Mouse (Mus musculus) urinary bladder, adult 18-20 months (tissue): ENCODE measurements around the gene Cel.
A peak's percentile ranks its signal among the peaks of the same experiment; 100 is the strongest.

Experiments
- DNase-seq, 2 experiments: peaks; one replicate each; pipeline ENCODE4 v3.0.0; 2022; ENCODE audit warnings: low spot score in 2 of 2, mixed read lengths in 2 of 2

Gene Cel

GRCm38 (mm10) chr2:28585043-28585571, 21.9 kb upstream of the Cel start:
- DNase-seq: peak; percentile 49 to 62

- DNase-seq: no peak
These were observed 20.4 kb upstream of the Cel start, which contains the start of gene Gtf3c5 for GRCm38 (mm10) chr2:28583651-28584050. Gene Gtf3c5, minus strand, starts transcription at chr2:28583751.

DNA sequence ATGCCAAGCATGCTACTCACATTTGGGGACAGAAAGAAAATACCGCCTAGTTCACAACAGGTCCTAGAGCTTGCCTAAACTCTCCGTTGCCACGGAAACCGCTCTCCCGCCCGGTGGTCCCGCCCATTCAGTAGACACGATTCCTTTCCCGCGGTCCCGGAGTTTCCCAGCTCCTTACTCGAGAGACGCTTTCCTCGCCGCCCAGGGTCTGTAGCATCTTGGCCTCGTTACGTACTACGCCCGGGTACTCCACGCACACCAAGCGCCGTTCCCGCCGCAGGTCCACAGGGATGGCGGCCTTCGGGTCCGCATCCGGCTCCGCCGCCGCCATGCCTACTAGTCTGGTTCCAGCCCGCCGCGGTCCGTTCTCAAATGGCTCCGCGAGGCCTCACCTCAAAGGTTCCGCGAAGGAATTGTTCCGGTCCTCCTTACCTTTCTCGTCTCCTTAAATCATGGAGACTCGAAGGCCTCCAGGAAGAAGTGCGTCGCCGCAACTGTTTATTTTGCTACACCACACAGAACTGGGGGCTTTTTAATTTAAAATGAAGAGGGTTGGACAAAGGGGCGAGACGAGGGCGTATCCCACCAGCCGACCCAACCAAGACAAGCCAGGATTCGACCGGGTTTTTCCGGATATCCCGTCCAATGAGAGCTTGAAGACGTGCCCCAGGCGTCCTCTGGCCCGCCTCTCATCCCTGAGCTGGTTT, 19.6 kb upstream of the Cel start:
- peak; percentile 80 to 94 for DNase-seq

DNA sequence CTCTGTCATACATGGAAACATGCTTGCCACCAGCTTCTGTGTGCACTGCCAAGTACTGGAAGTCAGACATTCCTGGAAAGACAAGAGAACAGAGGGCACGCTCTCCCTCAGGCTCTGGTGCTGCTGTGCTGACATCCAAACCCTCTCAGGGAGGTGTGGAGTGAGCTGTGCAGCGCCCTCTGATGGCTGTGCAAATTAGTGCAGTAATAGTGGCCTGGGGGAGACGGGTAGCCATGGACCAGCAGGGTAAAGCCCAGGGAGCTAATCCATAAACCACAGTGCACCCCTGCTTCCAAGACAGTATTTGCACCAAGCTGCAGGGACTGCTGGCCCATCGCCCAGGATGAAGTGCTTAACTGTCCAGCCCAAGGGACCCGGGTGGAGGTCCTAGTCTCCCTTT, 14.8 kb upstream of the Cel start:
- DNase-seq: no peak

DNA sequence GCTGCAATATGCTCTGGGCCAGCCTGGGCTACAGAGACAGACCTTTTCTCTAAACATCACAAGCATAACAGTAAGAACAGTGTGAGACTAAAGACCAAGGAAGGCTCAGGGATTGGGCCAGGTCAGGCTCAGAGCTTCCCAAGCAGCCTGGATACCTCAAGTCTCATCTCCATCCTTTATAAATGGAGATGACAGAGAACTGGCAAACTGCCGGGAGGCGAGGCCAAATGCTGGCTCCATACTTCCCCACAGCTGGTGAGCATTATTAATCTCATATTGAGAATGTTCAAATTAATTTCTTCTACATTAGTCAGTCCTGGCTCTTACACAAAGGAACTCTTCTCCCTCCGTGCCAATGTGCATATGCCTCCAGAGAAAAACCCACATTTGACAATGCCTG, 13.6 kb upstream of the Cel start:
- no peak for DNase-seq

GRCm38 (mm10) chr2:28575341-28575740, 12.1 kb upstream of the Cel start:
- DNase-seq: no peak

- DNase-seq: no peak
These were observed 6.7 kb upstream of the Cel start for GRCm38 (mm10) chr2:28569903-28570302.

DNA sequence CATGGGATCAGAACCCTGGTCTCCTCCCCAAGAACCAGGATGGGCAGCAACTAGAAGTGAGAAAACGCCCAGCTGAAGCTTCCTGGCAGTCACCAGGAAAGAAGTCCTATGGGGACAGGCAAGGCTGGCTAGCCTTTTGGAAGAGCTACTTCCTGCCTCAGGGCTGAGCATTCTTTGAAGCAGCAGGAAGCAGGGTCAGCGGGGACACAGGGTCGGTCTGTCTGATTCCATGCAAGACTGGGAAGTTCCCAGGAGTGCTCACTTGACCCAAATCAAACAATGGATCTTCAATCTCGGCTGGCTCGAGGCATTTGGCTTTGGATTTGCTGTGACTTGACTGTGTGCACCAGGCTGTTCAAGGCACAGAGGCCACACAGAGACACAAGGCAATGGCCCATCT, 3.3 kb upstream of the Cel start:
- DNase-seq: no peak

DNA sequence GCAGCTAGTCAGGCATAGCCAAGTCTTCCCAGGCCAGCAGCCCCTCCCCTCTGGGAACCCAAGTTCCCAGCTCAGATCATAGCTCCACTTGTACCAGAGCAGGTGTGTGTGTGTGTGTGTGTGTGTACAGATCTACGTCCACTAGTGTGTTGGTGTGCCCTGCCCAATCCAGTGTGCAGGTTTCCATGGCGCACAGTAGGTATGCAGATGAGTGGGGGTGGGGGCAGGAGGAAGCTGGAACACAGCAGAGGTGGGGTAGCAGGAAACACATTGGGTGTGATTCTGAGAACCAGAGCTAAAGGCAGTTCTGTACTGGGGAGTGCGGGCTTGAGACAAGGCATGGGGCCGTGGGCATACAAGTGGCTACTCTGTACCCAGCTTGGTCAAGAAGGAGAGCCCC, 1.2 kb upstream of the Cel start:
- DNase-seq: no peak

GRCm38 (mm10) chr2:28563830-28564229, 627 bp upstream of the Cel start:
- no peak for DNase-seq

GRCm38 (mm10) chr2:28557452-28557851, 5.8 kb downstream of the Cel start:
- no peak for DNase-seq

GRCm38 (mm10) chr2:28552301-28552700, 10.9 kb downstream of the Cel start:
- DNase-seq: no peak

GRCm38 (mm10) chr2:28549157-28549556, 14.0 kb downstream of the Cel start:
- DNase-seq: no peak

DNA sequence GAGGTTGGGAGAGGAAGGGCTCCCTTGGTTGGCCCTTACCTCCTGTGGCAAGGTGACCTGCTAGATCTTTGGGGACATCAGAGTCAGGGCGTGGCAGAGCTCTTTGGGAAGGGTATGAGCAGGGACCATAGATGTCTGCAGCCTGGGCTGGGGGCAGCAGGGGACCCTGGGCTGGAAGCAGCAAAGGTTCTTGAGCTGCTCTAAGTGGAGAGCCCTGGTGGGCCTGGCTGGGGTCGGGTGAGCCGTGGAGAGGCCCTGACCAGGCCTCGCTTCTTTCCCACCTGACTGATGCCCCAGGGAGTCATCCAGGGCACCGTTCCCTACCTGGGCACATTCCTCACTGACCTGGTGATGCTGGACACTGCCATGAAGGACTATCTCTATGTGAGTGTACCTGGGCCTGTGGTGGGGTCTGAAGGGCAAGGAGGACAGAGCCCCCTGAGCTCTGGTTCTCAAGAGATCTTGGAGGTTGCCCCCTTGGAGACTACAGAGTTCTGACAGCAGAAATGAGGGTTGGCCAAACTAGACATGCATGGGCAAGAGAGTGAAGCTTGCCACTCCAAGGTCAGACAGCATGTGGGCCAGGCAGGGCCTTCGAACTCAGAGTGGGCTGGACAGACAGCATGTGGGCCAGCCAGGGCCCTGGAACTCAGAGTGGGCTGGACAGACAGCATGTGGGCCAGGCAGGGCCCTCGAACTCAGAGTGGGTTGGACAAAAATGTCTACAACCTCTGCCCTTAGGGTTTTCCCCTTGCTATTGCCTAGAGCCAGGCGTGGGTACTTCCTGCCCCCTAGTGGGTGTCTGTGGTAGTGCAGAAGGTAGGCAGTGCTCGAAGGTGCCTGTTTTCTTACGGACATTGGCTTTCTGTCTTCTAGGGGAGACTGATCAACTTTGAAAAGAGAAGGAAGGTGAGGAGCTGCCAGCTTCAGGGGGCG, 15.7 kb downstream of the Cel start:
- peak; percentile 72 to 81 for DNase-seq

- no peak for DNase-seq
These were observed 16.6 kb downstream of the Cel start for GRCm38 (mm10) chr2:28546560-28546959.

DNA sequence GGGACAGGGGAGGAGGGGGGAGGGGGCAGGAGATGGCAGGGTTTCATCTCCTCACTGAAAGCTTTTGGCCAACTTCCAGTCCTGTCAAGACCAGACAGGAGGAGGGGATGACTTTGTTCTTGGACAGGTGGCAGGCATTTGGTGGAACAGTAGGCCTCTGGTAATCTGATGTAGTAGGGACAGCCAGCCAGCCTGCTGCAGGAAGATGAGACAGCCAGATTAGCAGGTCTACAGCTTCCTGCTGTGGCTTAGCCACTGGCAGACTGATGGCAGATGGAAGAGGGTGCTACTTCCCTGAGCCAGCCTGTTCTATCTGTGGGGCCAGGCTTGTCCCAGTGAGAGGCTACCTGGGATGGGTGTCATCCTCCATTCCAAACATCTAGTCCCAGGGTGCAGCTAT, 17.2 kb downstream of the Cel start:
- DNase-seq: no peak

DNA sequence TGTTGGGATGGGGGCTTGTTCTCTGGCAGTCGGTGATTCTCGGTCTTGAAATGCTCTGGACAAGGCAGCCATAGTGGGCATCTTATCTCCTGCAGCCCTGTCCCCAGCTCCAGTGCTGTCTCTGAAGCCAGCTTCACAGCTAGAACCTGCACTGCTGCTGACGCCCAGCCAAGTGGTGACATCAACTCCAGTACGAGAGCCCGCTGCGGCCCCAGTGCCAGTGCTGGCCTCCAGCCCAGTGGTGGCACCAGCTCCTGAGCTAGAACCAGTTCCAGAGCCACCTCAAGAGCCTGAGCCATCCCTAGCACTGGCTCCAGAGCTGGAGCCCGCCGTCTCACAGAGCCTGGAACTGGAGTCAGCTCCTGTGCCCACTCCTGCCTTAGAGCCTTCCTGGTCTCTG, 19.3 kb downstream of the Cel start:
- DNase-seq: no peak

- no peak for DNase-seq
These were observed 22.5 kb downstream of the Cel start for GRCm38 (mm10) chr2:28540587-28541227.

DNA sequence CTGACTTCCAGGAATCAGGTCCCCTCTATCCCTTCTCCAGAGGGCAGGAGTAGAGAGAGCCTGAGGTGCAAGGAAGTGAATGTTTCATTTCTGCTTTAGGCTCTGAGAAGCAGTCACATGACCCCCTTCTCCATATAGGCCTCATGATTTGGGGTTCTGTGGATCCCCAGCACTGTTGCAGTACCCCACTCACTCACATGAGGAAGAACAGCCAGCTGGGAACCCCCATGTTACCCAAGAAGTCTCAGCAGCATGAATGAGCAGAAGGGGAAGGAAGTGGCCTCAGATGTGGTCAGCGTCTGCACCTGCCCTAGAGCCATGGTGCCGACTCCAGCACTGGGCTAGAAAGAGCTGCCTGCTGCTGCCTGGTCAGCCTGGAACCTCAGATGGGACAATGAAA, 23.3 kb downstream of the Cel start:
- DNase-seq: no peak

DNA sequence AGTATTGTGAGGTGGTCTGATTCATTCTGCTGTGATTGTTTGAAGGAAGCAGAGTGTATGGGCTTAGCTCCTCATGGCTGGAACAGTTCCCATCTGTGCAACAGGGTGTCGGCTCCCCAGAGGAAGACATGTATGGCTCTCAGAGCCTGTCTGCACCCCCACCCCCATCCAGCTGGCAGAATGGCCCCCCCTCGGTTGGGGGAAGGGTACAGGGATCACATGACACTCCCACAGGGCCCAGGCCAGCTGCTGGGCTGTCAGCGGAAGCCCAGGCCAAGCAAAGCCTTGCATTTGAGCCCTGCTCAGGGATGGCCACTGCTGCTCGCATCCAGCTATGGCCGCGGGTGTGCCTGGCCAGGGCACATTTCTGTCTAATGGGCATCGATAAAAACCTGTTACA, 24.0 kb downstream of the Cel start:
- DNase-seq: no peak

DNA sequence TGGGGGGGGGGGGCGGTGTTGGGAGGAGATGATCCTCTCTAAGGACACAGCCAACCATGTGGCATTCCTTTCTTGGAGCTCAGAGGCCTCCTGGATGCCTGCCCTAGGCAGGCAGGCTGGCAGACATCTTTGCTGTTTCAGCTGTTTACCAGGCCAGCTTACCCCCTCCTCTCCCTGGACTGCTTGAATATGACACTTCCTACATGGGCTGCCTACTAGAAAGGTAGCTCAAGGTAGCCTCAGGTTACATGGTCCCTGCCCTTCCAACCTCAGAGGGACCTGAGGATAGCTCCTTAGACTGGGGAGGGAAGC, 24.4 kb downstream of the Cel start:
- DNase-seq: no peak

GRCm38 (mm10) chr2:28537995-28538816, 25.0 kb downstream of the Cel start:
- DNase-seq: no peak
